Mouse (Mus musculus) CH12.LX (cell line): ENCODE measurements around the gene Epb41l5. TPM values are rescaled to one million over a fixed set of nuclear protein-coding genes. Genes with fewer than 3 reads are reported as not detected.
A peak's percentile ranks its signal among the peaks of the same experiment; 100 is the strongest.

Experiments
- DNase-seq: peaks from one replicate; pipeline ENCODE4 v3.0.0-alpha.2; 2013; ENCODE audit errors: extremely low read depth
- H3K27ac ChIP-seq: 2 replicates; pipeline ENCODE4 v1.5.1; 2012; ENCODE audit warnings: low read depth, mild to moderate bottlenecking, control low read depth, moderate library complexity; ENCODE audit not compliant: insufficient read depth
- H3K27me3 ChIP-seq: replicated peaks from 2 replicates; pipeline ENCODE3; 2012; ENCODE audit warnings: inconsistent platforms
- H3K36me3 ChIP-seq, 2 experiments: replicated peaks in 1 of 2; 2 replicates each; pipeline versions ENCODE3 to v1.6.1; 2012; ENCODE audit warnings: inconsistent platforms in 1 of 2, low read length in 1 of 2, mild to moderate bottlenecking in 1 of 2, mixed read lengths in 1 of 2, moderate library complexity in 1 of 2; ENCODE audit not compliant: control insufficient read depth in 1 of 2, insufficient read depth in 1 of 2
- H3K4me1 ChIP-seq, 2 experiments: 2 replicates each; pipeline ENCODE4 v1.6.1; 2012; ENCODE audit warnings: inconsistent platforms in 1 of 2, moderate library complexity in 1 of 2; ENCODE audit not compliant: insufficient read depth in 2 of 2, control insufficient read depth in 1 of 2
- H3K4me2 ChIP-seq: 2 replicates; pipeline ENCODE4 v1.6.1; 2012; ENCODE audit warnings: low read depth, mild to moderate bottlenecking, control low read depth; ENCODE audit not compliant: poor library complexity, insufficient read depth, severe bottlenecking
- H3K4me3 ChIP-seq, 3 experiments: fragments of 150-350 bp in 1 of 3; sonication (generic) in 1 of 3; replicated peaks in 1 of 3; 2 replicates each; pipeline versions ENCODE3 to v1.5.1; 2011 to 2012; ENCODE audit warnings: low read depth in 2 of 3, low read length in 2 of 3, mild to moderate bottlenecking in 2 of 3, moderate library complexity in 2 of 3, control low read depth in 1 of 3, improper control_type of control experiment in 1 of 3, inconsistent platforms in 1 of 3, mixed read lengths in 1 of 3; ENCODE audit not compliant: poor library complexity in 1 of 3
- H3K79me2 ChIP-seq: replicated peaks from 2 replicates; pipeline ENCODE4 v1.6.1; 2012; ENCODE audit warnings: mild to moderate bottlenecking, moderate library complexity; ENCODE audit not compliant: control insufficient read depth, poor library complexity, insufficient read depth, severe bottlenecking; ENCODE audit errors: extremely low read depth
- H3K9ac ChIP-seq: 2 replicates; pipeline ENCODE4 v1.6.1; 2012; ENCODE audit warnings: low read depth, mild to moderate bottlenecking, control low read depth, moderate library complexity; ENCODE audit not compliant: insufficient read depth
- H3K9me3 ChIP-seq: replicated peaks from 2 replicates; pipeline ENCODE3; 2012; ENCODE audit warnings: low read length, inconsistent platforms, mixed read lengths
- BHLHE40 ChIP-seq: IDR thresholded peaks from 2 replicates; pipeline ENCODE4 v1.6.1; 2011; ENCODE audit warnings: mild to moderate bottlenecking, low read depth, low read length, improper control_type of control experiment
- CTCF ChIP-seq, 2 experiments: IDR thresholded peaks in 1 of 2; conservative IDR thresholded peaks in 1 of 2; 2 replicates each; pipeline ENCODE4 v1.5.1; 2011 to 2012; ENCODE audit warnings: low read depth in 2 of 2, low read length in 2 of 2, improper control_type of control experiment in 1 of 2, inconsistent platforms in 1 of 2, mild to moderate bottlenecking in 1 of 2, moderate library complexity in 1 of 2
- E2F4 ChIP-seq: IDR thresholded peaks from 2 replicates; pipeline ENCODE4 v1.6.1; 2011; ENCODE audit warnings: low read depth, low read length, improper control_type of control experiment; ENCODE audit not compliant: insufficient replicate concordance
- ELF1 ChIP-seq: IDR thresholded peaks from 2 replicates; pipeline ENCODE4 v1.6.1; 2014; ENCODE audit warnings: low read depth, mild to moderate bottlenecking, inconsistent platforms, low read length, improper control_type of control experiment
- EP300 ChIP-seq: IDR thresholded peaks from 2 replicates; pipeline ENCODE4 v1.6.1; 2011; ENCODE audit warnings: low read length, improper control_type of control experiment
- ETS1 ChIP-seq: conservative IDR thresholded peaks from 2 replicates; pipeline ENCODE4 v1.6.1; 2012; ENCODE audit warnings: low read depth, mild to moderate bottlenecking, inconsistent platforms, low read length, improper control_type of control experiment, moderate library complexity
- GABPA ChIP-seq: IDR thresholded peaks from 2 replicates; pipeline ENCODE4 v1.6.1; 2012; ENCODE audit warnings: low read depth, low read length, improper control_type of control experiment, inconsistent platforms; ENCODE audit not compliant: insufficient replicate concordance
- IRF4 ChIP-seq: IDR thresholded peaks from 2 replicates; pipeline ENCODE4 v1.6.1; 2014; ENCODE audit warnings: low read depth, mild to moderate bottlenecking, inconsistent platforms, low read length, improper control_type of control experiment
- KAT2A ChIP-seq: IDR thresholded peaks from 2 replicates; pipeline ENCODE4 v1.6.1; 2012; ENCODE audit warnings: low read length, improper control_type of control experiment, inconsistent platforms; ENCODE audit not compliant: insufficient replicate concordance
- MAX ChIP-seq: IDR thresholded peaks from 2 replicates; pipeline ENCODE4 v1.6.1; 2011; ENCODE audit warnings: low read length, improper control_type of control experiment
- MAZ ChIP-seq: IDR thresholded peaks from 2 replicates; pipeline ENCODE4 v1.6.1; 2012; ENCODE audit warnings: low read depth, mild to moderate bottlenecking, inconsistent platforms, low read length, improper control_type of control experiment, moderate library complexity
- MXI1 ChIP-seq: IDR thresholded peaks from 2 replicates; pipeline ENCODE4 v1.6.1; 2011; ENCODE audit warnings: mild to moderate bottlenecking, low read depth, low read length, improper control_type of control experiment
- PAX5 ChIP-seq: IDR thresholded peaks from 2 replicates; pipeline ENCODE4 v1.6.1; 2012; ENCODE audit warnings: low read length, inconsistent platforms, mixed read lengths
- POLR2AphosphoS2 ChIP-seq: IDR thresholded peaks from 2 replicates; pipeline ENCODE4 v1.6.1; 2011; ENCODE audit warnings: low read depth, low read length, improper control_type of control experiment
- RAD21 ChIP-seq: IDR thresholded peaks from 2 replicates; pipeline ENCODE4 v1.6.1; 2011; ENCODE audit warnings: low read depth, mild to moderate bottlenecking, low read length, improper control_type of control experiment, moderate library complexity
- SIN3A ChIP-seq: IDR thresholded peaks from 2 replicates; pipeline ENCODE4 v1.6.1; 2012; ENCODE audit warnings: low read length, improper control_type of control experiment, inconsistent platforms
- SMC3 ChIP-seq: IDR thresholded peaks from 2 replicates; pipeline ENCODE4 v1.6.1; 2011; ENCODE audit warnings: low read depth, low read length, improper control_type of control experiment
- UBTF ChIP-seq: IDR thresholded peaks from 2 replicates; pipeline ENCODE4 v1.6.1; 2012; ENCODE audit warnings: low read depth, mild to moderate bottlenecking, inconsistent platforms, low read length, improper control_type of control experiment, moderate library complexity
- USF1 ChIP-seq: IDR thresholded peaks from 2 replicates; pipeline ENCODE4 v1.6.1; 2014; ENCODE audit warnings: low read depth, mild to moderate bottlenecking, inconsistent platforms, low read length, improper control_type of control experiment
- ZC3H11A ChIP-seq: IDR thresholded peaks from 2 replicates; pipeline ENCODE4 v1.6.1; 2012; ENCODE audit warnings: low read depth, mild to moderate bottlenecking, inconsistent platforms, low read length, improper control_type of control experiment
- ZKSCAN1 ChIP-seq: IDR thresholded peaks from 2 replicates; pipeline ENCODE4 v1.6.1; 2012; ENCODE audit warnings: low read depth, inconsistent platforms, low read length, improper control_type of control experiment, borderline replicate concordance
- ZMIZ1 ChIP-seq: IDR thresholded peaks from 2 replicates; pipeline ENCODE4 v1.6.1; 2012; ENCODE audit warnings: low read depth, mild to moderate bottlenecking, inconsistent platforms, low read length, improper control_type of control experiment
- dilution Hi-C: fragments of 300-500 bp; cut with MboI; formaldehyde crosslinking; loops from 2 replicates; pipeline ENCODE4 v1.14.3; 2020; ENCODE audit warnings: low sequenced_read_pairs; ENCODE audit not compliant: extremely low pct_unique_long_range_greater_than_20kb, extremely low pct_ligation_motif_present
- in situ Hi-C: fragments of 300-500 bp; cut with MboI; formaldehyde crosslinking; loops from 3 replicates; pipeline ENCODE4 v1.14.3; 2019; ENCODE audit warnings: low sequenced_read_pairs, low pct_ligation_motif_present, low pct_unique_long_range_greater_than_20kb, mixed read lengths
- polyA plus RNA-seq: library from polyadenylated mRNA; unstranded; fragments of >175 nt; gene quantifications from 2 replicates; pipeline ENCODE4 v1.2.1, GENCODE M21; 2012; ENCODE audit warnings: low read depth; ENCODE audit not compliant: insufficient read length
- total RNA-seq, 2 experiments: library from RNA; depleted of rRNA; stranded (reverse); fragments of 300-350 nt in 1 of 2; fragments of >200 nt in 1 of 2; gene quantifications; 2 replicates each; pipeline ENCODE4 v1.2.3; 2012 to 2014

The Epb41l5 gene
- total and polyA plus RNA-seq, 3 experiments = 3.8 to 4.5 (median 4.3) TPM

GRCm38 (mm10) chr1:119549327-119549689, 99.5 kb downstream of the Epb41l5 start:
- Histone ChIP-seq H3K36me3 (peaks cover 0 to 2% of the 10 kb centered on the region in 2 experiments), H3K27me3 (no peaks in the 10 kb centered on the region), H3K4me3 (no peak overlapping the region), H3K79me2 (no peaks in the 10 kb centered on the region), H3K4me2 (no peak overlapping the region), H3K9ac (no peak overlapping the region), H3K4me1 (no peaks in the 10 kb centered on the region), H3K9me3 (no peaks in the 10 kb centered on the region), H3K27ac (no peak overlapping the region)
- TF ChIP-seq KAT2A = no peak
- TF ChIP-seq UBTF = no peak
- TF ChIP-seq SIN3A = no peak
- no peak for TF ChIP-seq BHLHE40
- dilution Hi-C loops = no loop called here
- in situ Hi-C loops = no loop called here
- DNase-seq = no peak

DNA sequence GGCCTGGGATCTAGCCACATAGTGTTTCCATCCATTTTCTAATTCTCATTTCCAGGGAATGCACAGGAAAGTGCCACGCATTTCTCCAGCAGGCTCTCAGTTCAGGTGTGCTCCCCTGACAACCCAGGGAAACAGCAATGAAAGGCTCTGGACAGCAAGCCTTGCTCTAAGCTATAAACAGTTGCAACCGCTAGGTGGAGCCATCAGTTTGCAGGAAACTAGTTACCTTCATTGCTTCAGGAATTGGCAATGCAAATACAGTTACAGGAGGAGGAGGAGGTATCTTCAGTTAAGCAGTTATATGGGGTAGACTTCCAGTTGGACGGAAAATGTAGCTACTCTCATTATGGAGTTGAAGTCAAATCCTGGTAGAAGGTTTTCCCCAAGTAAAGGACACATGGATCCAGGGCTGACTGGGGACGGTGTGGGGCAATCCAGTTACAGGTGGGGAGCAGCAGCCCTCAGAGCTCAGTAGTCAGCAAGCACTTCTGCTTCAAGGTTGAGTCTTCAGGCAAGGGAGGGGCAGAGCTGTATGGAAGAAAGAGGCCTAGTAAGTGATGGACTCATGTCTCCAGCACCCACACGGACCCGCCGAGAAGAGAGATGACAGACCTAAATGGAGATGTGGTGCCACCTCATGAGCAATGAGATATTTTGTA, 100.0 kb downstream of the Epb41l5 start:
- H3K36me3 ChIP-seq = peaks cover 0 to 2% of the 10 kb centered on the region in 2 experiments
- no peak overlapping the region for H3K9ac ChIP-seq
- no peaks in the 10 kb centered on the region for H3K27me3 ChIP-seq
- no peaks in the 10 kb centered on the region for H3K4me1 ChIP-seq
- H3K4me3 ChIP-seq = no peak overlapping the region
- peak; percentile 76 for DNase-seq
- dilution Hi-C loops (no loop called here), in situ Hi-C loops (no loop called here)
- TF ChIP-seq RAD21 = peak; percentile 87
- peak; percentile 70 to 91 for TF ChIP-seq CTCF (conservative IDR thresholded peaks at IDR 0.05 in 1 of 2, IDR thresholded peaks at IDR 0.05 in 1 of 2; ENCODE audit: low read depth in 2 of 2, low read length in 2 of 2)
- TF ChIP-seq GABPA = no peak
- peak; percentile 80 for TF ChIP-seq SMC3
- no peak overlapping the region for H3K4me2 ChIP-seq
- no peaks in the 10 kb centered on the region for H3K79me2 ChIP-seq
- no peak overlapping the region for H3K27ac ChIP-seq
- H3K9me3 ChIP-seq = no peaks in the 10 kb centered on the region

- Histone ChIP-seq H3K9ac (no peak overlapping the region), H3K27ac (no peak overlapping the region), H3K4me3 (no peak overlapping the region), H3K4me1 (no peaks in the 10 kb centered on the region), H3K9me3 (no peaks in the 10 kb centered on the region), H3K79me2 (no peaks in the 10 kb centered on the region), H3K36me3 (peaks cover 0 to 2% of the 10 kb centered on the region in 2 experiments), H3K4me2 (no peak overlapping the region), H3K27me3 (no peaks in the 10 kb centered on the region)
- in situ Hi-C loops = no loop called here
- DNase-seq = no peak
- TF ChIP-seq ZC3H11A = no peak
- TF ChIP-seq MAZ = no peak
- no peak for TF ChIP-seq BHLHE40
- TF ChIP-seq ELF1 = no peak
- no peak for TF ChIP-seq ZKSCAN1
- TF ChIP-seq MXI1 = no peak
- no peak for TF ChIP-seq POLR2AphosphoS2
- no peak for TF ChIP-seq SMC3
- TF ChIP-seq KAT2A = no peak
- TF ChIP-seq E2F4 = no peak
- no peak for TF ChIP-seq EP300
- TF ChIP-seq PAX5 = no peak
- TF ChIP-seq USF1 = no peak
- no peak for TF ChIP-seq IRF4
- TF ChIP-seq ZMIZ1 = no peak
- TF ChIP-seq ETS1 = no peak
- no peak for TF ChIP-seq MAX
- dilution Hi-C loops = no loop called here
Measured at GRCm38 (mm10) chr1:119546490-119546889, 102.3 kb downstream of the Epb41l5 start.
